Comparison of ENCODE assay signal across 15 mouse cellular contexts in the genomic region with DNA sequence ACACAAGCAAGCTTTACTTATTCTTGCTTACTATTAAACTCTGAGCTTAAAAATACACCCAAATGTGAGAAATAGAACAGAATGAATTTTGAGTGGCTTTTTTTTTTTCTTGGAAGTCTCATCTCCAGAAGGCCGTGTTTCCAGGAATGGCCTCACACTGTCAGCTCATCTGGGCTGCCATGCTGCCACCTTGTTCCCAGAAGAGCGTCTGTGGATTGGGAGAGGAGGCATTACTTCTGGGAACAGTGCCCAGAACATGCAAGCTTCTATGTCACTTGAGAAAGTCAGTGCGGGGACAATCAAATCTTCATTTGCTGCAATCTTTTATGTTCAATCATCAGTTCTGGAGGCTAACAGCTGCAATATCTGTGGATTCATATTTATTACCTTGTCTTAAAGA.
DNase-seq lines count a peak whose midpoint lies in the region; ATAC-seq and TF ChIP-seq lines count a peak whose summit lies in the region.
"Had no signal": no experiment of that assay in that cellular context is flagged by ENCODE, and none has a peak within 500 bp of the region (broad histone marks: within the 10 kb centered on the region; RNA-seq: fewer than 3 reads in every experiment).

No protein-coding gene starts in this region.

- no peak overlapping the region for H3K4me2 ChIP-seq in heart, embryonic 11.5 days
- no peak overlapping the region for H3K4me2 ChIP-seq in forebrain, embryonic 11.5 days (ENCODE audit: low read depth, low read length, severe bottlenecking)
- H3K4me2 ChIP-seq: embryonic facial prominence, embryonic 15.5 days; hindbrain, embryonic 14.5 days; limb, embryonic 15.5 days; lung, embryonic 15.5 days; midbrain, embryonic 11.5 days had no signal

- intact Hi-C loops in gastrocnemius, adult 2 months (cut with DNase I), result no loop called here

- no peaks in the 10 kb centered on the region for H3K36me3 ChIP-seq in heart, embryonic 11.5 days (ENCODE audit: control insufficient read depth, insufficient read depth, low read length)
- H3K36me3 ChIP-seq in forebrain, embryonic 11.5 days (ENCODE audit: control insufficient read depth, insufficient read depth, low read length), result no peaks in the 10 kb centered on the region
- H3K36me3 ChIP-seq: embryonic facial prominence, embryonic 15.5 days; limb, embryonic 15.5 days; lung, embryonic 15.5 days had no signal

- H3K4me1 ChIP-seq in heart, embryonic 11.5 days (ENCODE audit: control insufficient read depth, insufficient read depth, low read length), result no peaks in the 10 kb centered on the region
- no peaks in the 10 kb centered on the region for H3K4me1 ChIP-seq in forebrain, embryonic 11.5 days (replicated peaks; ENCODE audit: control insufficient read depth, insufficient read depth, low read length)
- H3K4me1 ChIP-seq: embryonic facial prominence, embryonic 15.5 days; limb, embryonic 15.5 days; lung, embryonic 15.5 days had no signal

- H3K27ac ChIP-seq in heart, embryonic 11.5 days (ENCODE audit: low read depth, low read length), result no peak overlapping the region
- no peak overlapping the region for H3K27ac ChIP-seq in gastrocnemius, adult 2 months
- no peak overlapping the region for H3K27ac ChIP-seq in forebrain, embryonic 11.5 days (ENCODE audit: low read depth, low read length)
- H3K27ac ChIP-seq: embryonic facial prominence, embryonic 15.5 days; hindbrain, embryonic 14.5 days; limb, embryonic 15.5 days; lung, embryonic 15.5 days had no signal

- no peak for ATAC-seq in heart, embryonic 11.5 days (replicated peaks; ENCODE audit: insufficient number of reproducible peaks, low FRiP score, low TSS enrichment)
- ATAC-seq in forebrain, embryonic 11.5 days (replicated peaks; ENCODE audit: low FRiP score), result no peak

- peak; percentile 4 for DNase-seq in heart, adult 8-10 months (ENCODE audit: low spot score)
- DNase-seq in frontal cortex, postnatal 10 days (ENCODE audit: low spot score in 2 of 2), result peak; percentile 11 to 36
- peak; percentile 4 for DNase-seq in left cerebral cortex, adult 11 months (ENCODE audit: low spot score)
- peak; percentile 8 for DNase-seq in right cerebral cortex, postnatal 36 days (ENCODE audit: low spot score in 2 of 2)
- no peak for DNase-seq in gastrocnemius, adult 2 months
- no peak for DNase-seq in forebrain, embryonic 11.5 days (ENCODE audit: low spot score)
- DNase-seq: gastrocnemius, postnatal 10 days; kidney, adult 8-10 months; thymus, adult 2 months had no signal

- no peaks in the 10 kb centered on the region for H3K27me3 ChIP-seq in heart, embryonic 11.5 days (ENCODE audit: control insufficient read depth, insufficient read depth, low read length)
- H3K27me3 ChIP-seq in forebrain, embryonic 11.5 days (ENCODE audit: control insufficient read depth, insufficient read depth, low read length), result no peaks in the 10 kb centered on the region
- H3K27me3 ChIP-seq: embryonic facial prominence, embryonic 15.5 days; limb, embryonic 15.5 days; lung, embryonic 15.5 days had no signal

- TF ChIP-seq CTCF in gastrocnemius, adult 2 months (IDR thresholded peaks at IDR 0.05), result no peak

- H3K9me3 ChIP-seq in heart, embryonic 11.5 days (replicated peaks; ENCODE audit: control insufficient read depth, low read length), result no peaks in the 10 kb centered on the region
- H3K9me3 ChIP-seq in forebrain, embryonic 11.5 days (ENCODE audit: control insufficient read depth, low read length), result no peaks in the 10 kb centered on the region
- H3K9me3 ChIP-seq: embryonic facial prominence, embryonic 15.5 days; limb, embryonic 15.5 days; lung, embryonic 15.5 days had no signal

- no peak overlapping the region for H3K9ac ChIP-seq in heart, embryonic 11.5 days (ENCODE audit: low read depth, low read length)
- no peak overlapping the region for H3K9ac ChIP-seq in forebrain, embryonic 11.5 days (ENCODE audit: low read length)
- H3K9ac ChIP-seq: embryonic facial prominence, embryonic 15.5 days; hindbrain, embryonic 14.5 days; limb, embryonic 15.5 days; lung, embryonic 15.5 days had no signal

- H3K4me3 ChIP-seq in heart, embryonic 11.5 days (ENCODE audit: low read depth, low read length), result no peak overlapping the region
- H3K4me3 ChIP-seq in gastrocnemius, adult 2 months, result no peak overlapping the region
- no peak overlapping the region for H3K4me3 ChIP-seq in forebrain, embryonic 11.5 days (ENCODE audit: low read depth, low read length)
- H3K4me3 ChIP-seq: embryonic facial prominence, embryonic 15.5 days; limb, embryonic 15.5 days; lung, embryonic 15.5 days had no signal

- WGBS in heart, embryonic 11.5 days (ENCODE audit: insufficient replicate concordance), result 70% methylated on average over 3 of the region's 3 CpGs
- 88% methylated on average over 3 of the region's 3 CpGs for WGBS in forebrain, embryonic 11.5 days

Comparison
In these comparisons a context has a peak if more than half of its experiments do, and no peak if none do; other contexts are left out.
1. DNase-seq: peak in heart, adult 8-10 months (single experiment), frontal cortex, postnatal 10 days (2 of 2), left cerebral cortex, adult 11 months (single experiment) and right cerebral cortex, postnatal 36 days (2 of 2); none in gastrocnemius, adult 2 months (single experiment) and forebrain, embryonic 11.5 days (single experiment).